Mouse (Mus musculus): Measurements from ENCODE around the gene Odc1. TPM values are rescaled to one million over a fixed set of nuclear protein-coding genes. Genes with fewer than 3 reads are reported as not detected.
"Not testable (repeated sequence)": the region's sequence is repeated elsewhere in the genome, so short reads cannot be mapped to it uniquely, and the experiment has no call there.

Odc1 gene
- total and polyA plus RNA-seq, 3 experiments = 1,839 to 2,567 (median 2,455) TPM

GRCm38 (mm10) chr12:17548505-17548904 is 3.9 kb downstream of the Odc1 start:
- no peaks in the 10 kb centered on the region for H3K27me3 ChIP-seq (replicated peaks)
- H3K4me3 ChIP-seq (replicated peaks in 1 of 3; ENCODE audit: low read depth in 2 of 3, low read length in 2 of 3, poor library complexity in 1 of 3) = peak overlapping the region in 1 of 3 experiments; percentile 99
- peaks cover 38% of the 10 kb centered on the region for H3K79me2 ChIP-seq (replicated peaks; ENCODE audit: control insufficient read depth, extremely low read depth, insufficient read depth, poor library complexity, severe bottlenecking)
- peak overlapping the region; percentile 84; the same call in 1 of the 2 replicates for H3K4me2 ChIP-seq (ENCODE audit: insufficient read depth, low read depth, poor library complexity, severe bottlenecking)
- dilution Hi-C loops (cut with MboI; ENCODE audit: extremely low pct_ligation_motif_present, extremely low pct_unique_long_range_greater_than_20kb, low sequenced_read_pairs) (no loop called here), in situ Hi-C loops (cut with MboI; ENCODE audit: low pct_ligation_motif_present, low pct_unique_long_range_greater_than_20kb, low sequenced_read_pairs) (no loop called here)
- TF ChIP-seq POLR2AphosphoS2 (IDR thresholded peaks at IDR 0.05; ENCODE audit: low read depth, low read length) = peak; percentile 47
- TF ChIP-seq ELF1 (IDR thresholded peaks at IDR 0.05; ENCODE audit: low read depth, low read length) = no peak
- 0 out of 2 replicates have a peak, but pooled peaks have one; percentile 32 for TF ChIP-seq POLR2A (IDR thresholded peaks at IDR 0.05; ENCODE audit: low read depth, low read length)
- TF ChIP-seq TBP (conservative IDR thresholded peaks at IDR 0.05; ENCODE audit: low read depth, low read length) = no peak
- TF ChIP-seq CHD1 (IDR thresholded peaks at IDR 0.05; ENCODE audit: low read depth, low read length) = 0 out of 2 replicates have a peak, but pooled peaks have one; percentile 63
- no peak for TF ChIP-seq PAX5 (IDR thresholded peaks at IDR 0.05; ENCODE audit: low read length)
- 0 out of 2 replicates have a peak, but pooled peaks have one; percentile 24 for TF ChIP-seq MXI1 (IDR thresholded peaks at IDR 0.05; ENCODE audit: low read depth, low read length)
- no peak for TF ChIP-seq MAX (IDR thresholded peaks at IDR 0.05; ENCODE audit: low read length)
- peaks cover 46 to 58% of the 10 kb centered on the region in 2 experiments for H3K36me3 ChIP-seq (replicated peaks in 1 of 2; ENCODE audit: control insufficient read depth in 1 of 2, insufficient read depth in 1 of 2, low read length in 1 of 2)
- 0 out of 2 replicates have a peak overlapping the region, but pooled peaks have one; percentile 21 for H3K27ac ChIP-seq (ENCODE audit: insufficient read depth, low read depth)
- peak overlapping the region; percentile 28; the same call in 1 of the 2 replicates for H3K9ac ChIP-seq (ENCODE audit: insufficient read depth, low read depth)
- H3K4me1 ChIP-seq (ENCODE audit: control insufficient read depth in 1 of 2, insufficient read depth in 2 of 2) = peaks cover 15 to 65% of the 10 kb centered on the region in 2 experiments
- DNase-seq (ENCODE audit: extremely low read depth) = no peak
- H3K9me3 ChIP-seq (replicated peaks; ENCODE audit: low read length) = no peaks in the 10 kb centered on the region

DNA sequence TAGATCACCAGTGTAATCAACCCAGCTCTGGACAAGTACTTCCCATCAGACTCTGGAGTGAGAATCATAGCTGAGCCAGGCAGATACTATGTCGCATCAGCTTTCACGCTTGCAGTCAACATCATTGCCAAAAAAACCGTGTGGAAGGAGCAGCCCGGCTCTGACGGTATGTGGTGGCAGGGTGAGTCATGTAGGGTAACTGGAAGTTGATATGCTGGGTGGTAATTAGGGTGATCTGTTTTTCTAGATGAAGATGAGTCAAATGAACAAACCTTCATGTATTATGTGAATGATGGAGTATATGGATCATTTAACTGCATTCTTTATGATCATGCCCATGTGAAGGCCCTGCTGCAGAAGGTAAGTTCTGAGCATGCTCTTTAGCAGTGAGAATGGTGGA is 4.8 kb downstream of the Odc1 start:
- H3K9me3 ChIP-seq (replicated peaks; ENCODE audit: low read length); H3K27me3 ChIP-seq (replicated peaks); in situ Hi-C loops (cut with MboI; ENCODE audit: low pct_ligation_motif_present, low pct_unique_long_range_greater_than_20kb, low sequenced_read_pairs); dilution Hi-C loops (cut with MboI; ENCODE audit: extremely low pct_ligation_motif_present, extremely low pct_unique_long_range_greater_than_20kb, low sequenced_read_pairs); H3K4me2 ChIP-seq (ENCODE audit: insufficient read depth, low read depth, poor library complexity, severe bottlenecking); DNase-seq (ENCODE audit: extremely low read depth); H3K9ac ChIP-seq (ENCODE audit: insufficient read depth, low read depth): not testable (repeated sequence)
- peaks cover 18 to 67% of the 10 kb centered on the region in 2 experiments for H3K4me1 ChIP-seq (ENCODE audit: control insufficient read depth in 1 of 2, insufficient read depth in 2 of 2)
- H3K27ac ChIP-seq (ENCODE audit: insufficient read depth, low read depth) = peak overlapping the region; percentile 18; the same call in 1 of the 2 replicates
- H3K79me2 ChIP-seq (replicated peaks; ENCODE audit: control insufficient read depth, extremely low read depth, insufficient read depth, poor library complexity, severe bottlenecking) = peaks cover 38% of the 10 kb centered on the region
- H3K36me3 ChIP-seq (replicated peaks in 1 of 2; ENCODE audit: control insufficient read depth in 1 of 2, insufficient read depth in 1 of 2, low read length in 1 of 2) = peaks cover 46 to 58% of the 10 kb centered on the region in 2 experiments
- H3K4me3 ChIP-seq (replicated peaks in 1 of 3; ENCODE audit: low read depth in 2 of 3, low read length in 2 of 3, poor library complexity in 1 of 3) = peak overlapping the region in 1 of 3 experiments; percentile 20

- 0 out of 2 replicates have a peak overlapping the region, but pooled peaks have one; percentile 4 for H3K9ac ChIP-seq (ENCODE audit: insufficient read depth, low read depth)
- dilution Hi-C loops (cut with MboI; ENCODE audit: extremely low pct_ligation_motif_present, extremely low pct_unique_long_range_greater_than_20kb, low sequenced_read_pairs) = no loop called here
- TF ChIP-seq ETS1 (conservative IDR thresholded peaks at IDR 0.05; ENCODE audit: low read depth, low read length) (no peak), ZNF384 (IDR thresholded peaks at IDR 0.05; ENCODE audit: low read depth, low read length) (no peak), ZC3H11A (IDR thresholded peaks at IDR 0.05; ENCODE audit: low read depth, low read length) (no peak), CHD1 (IDR thresholded peaks at IDR 0.05; ENCODE audit: low read depth, low read length) (no peak), MAFK (IDR thresholded peaks at IDR 0.05; ENCODE audit: insufficient replicate concordance, low read length) (peak; percentile 52; the same call in 1 of the 2 replicates), UBTF (IDR thresholded peaks at IDR 0.05; ENCODE audit: low read depth, low read length) (no peak), NELFE (IDR thresholded peaks at IDR 0.05; ENCODE audit: low read depth, low read length) (no peak), MAX (IDR thresholded peaks at IDR 0.05; ENCODE audit: low read length) (no peak), ZMIZ1 (IDR thresholded peaks at IDR 0.05; ENCODE audit: low read depth, low read length) (peak; percentile 7)
- no peak overlapping the region for H3K4me2 ChIP-seq (ENCODE audit: insufficient read depth, low read depth, poor library complexity, severe bottlenecking)
- H3K79me2 ChIP-seq (replicated peaks; ENCODE audit: control insufficient read depth, extremely low read depth, insufficient read depth, poor library complexity, severe bottlenecking) = peaks cover 22% of the 10 kb centered on the region
- in situ Hi-C loops (cut with MboI; ENCODE audit: low pct_ligation_motif_present, low pct_unique_long_range_greater_than_20kb, low sequenced_read_pairs) = loop anchor here (5.0 kb wide), 2 partner anchors 184 to 241 kb away; no protein-coding TSS in a partner anchor
- DNase-seq (ENCODE audit: extremely low read depth) = no peak
- peak overlapping the region; percentile 75 for H3K27ac ChIP-seq (ENCODE audit: insufficient read depth, low read depth)
- H3K4me3 ChIP-seq (replicated peaks in 1 of 3; ENCODE audit: low read depth in 2 of 3, low read length in 2 of 3, poor library complexity in 1 of 3) = no peak overlapping the region
- peaks cover 18 to 71% of the 10 kb centered on the region in 2 experiments for H3K4me1 ChIP-seq (ENCODE audit: control insufficient read depth in 1 of 2, insufficient read depth in 2 of 2)
- no peaks in the 10 kb centered on the region for H3K27me3 ChIP-seq (replicated peaks)
- H3K9me3 ChIP-seq (replicated peaks; ENCODE audit: low read length) = no peaks in the 10 kb centered on the region
- peaks cover 46 to 51% of the 10 kb centered on the region in 2 experiments for H3K36me3 ChIP-seq (replicated peaks in 1 of 2; ENCODE audit: control insufficient read depth in 1 of 2, insufficient read depth in 1 of 2, low read length in 1 of 2)
These were observed 6.8 kb downstream of the Odc1 start for GRCm38 (mm10) chr12:17551208-17551995.
